Mouse (Mus musculus): ENCODE results near the gene Ambra1. TPM values are rescaled to one million over a fixed set of nuclear protein-coding genes. Genes with fewer than 3 reads are reported as not detected.

Ambra1 gene
- total RNA-seq, 2 experiments from 2014 or later = 21.9 to 22.7 TPM

GRCm38 (mm10) chr2:91932160-91932711, 202.3 kb downstream of the Ambra1 start, which contains the start of gene Mdk:
Mdk (minus strand) TSS chr2:91932297.
- no peak for DNase-seq
- intact Hi-C loops (cut with DNase I) = no loop called here

GRCm38 (mm10) chr2:91932737-91933350, 202.9 kb downstream of the Ambra1 start:
- DNase-seq = no peak
- intact Hi-C loops (cut with DNase I) = no loop called here

DNA sequence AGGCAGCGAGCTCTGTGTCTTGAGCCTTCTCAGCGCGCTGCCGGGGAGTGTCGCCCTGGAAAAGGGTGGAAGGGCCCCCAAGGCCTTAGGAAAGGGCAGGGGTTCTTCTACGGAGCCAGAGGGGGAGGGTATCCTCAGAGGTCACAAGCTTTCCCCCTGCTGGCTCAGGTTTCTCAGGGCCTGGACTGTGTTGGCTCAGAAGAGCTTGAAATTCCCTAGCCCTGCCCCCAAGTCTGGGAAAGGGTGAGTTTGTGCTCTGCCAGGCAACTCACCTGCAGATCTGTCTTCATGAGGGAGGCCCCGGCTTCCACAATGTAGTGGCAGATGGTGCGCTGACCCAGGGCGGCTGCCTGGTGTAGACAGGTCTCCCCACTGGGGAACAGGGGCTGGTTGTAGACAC, 203.5 kb downstream of the Ambra1 start:
- DNase-seq = no peak
- intact Hi-C loops (cut with DNase I) = no loop called here

- DNase-seq = no peak
- intact Hi-C loops (cut with DNase I) = no loop called here
Measured at GRCm38 (mm10) chr2:91934016-91934415, 204.1 kb downstream of the Ambra1 start.

GRCm38 (mm10) chr2:91934826-91935525, 205.0 kb downstream of the Ambra1 start:
- intact Hi-C loops (cut with DNase I) = no loop called here
- DNase-seq = no peak

DNA sequence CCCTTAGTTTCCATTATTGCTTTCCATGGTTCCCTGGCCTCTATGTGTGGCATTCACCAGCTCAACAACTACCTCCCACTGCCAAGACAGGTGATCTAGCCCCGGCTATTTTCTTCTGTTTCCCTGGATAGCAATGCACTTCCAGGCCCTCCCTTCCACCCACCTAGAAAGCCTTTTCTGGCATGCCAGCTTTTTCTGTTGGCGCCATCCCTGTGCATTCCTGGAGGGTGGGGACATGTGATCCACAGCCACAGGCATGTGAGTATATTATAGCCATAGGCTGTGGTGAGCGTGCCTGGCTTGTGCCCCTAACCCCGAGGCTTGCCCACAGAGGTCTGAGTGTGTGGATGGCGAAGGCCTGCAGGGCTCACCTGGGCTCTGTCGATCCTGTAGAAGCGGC, 206.2 kb downstream of the Ambra1 start:
- no peak for DNase-seq
- intact Hi-C loops (cut with DNase I) = no loop called here

DNA sequence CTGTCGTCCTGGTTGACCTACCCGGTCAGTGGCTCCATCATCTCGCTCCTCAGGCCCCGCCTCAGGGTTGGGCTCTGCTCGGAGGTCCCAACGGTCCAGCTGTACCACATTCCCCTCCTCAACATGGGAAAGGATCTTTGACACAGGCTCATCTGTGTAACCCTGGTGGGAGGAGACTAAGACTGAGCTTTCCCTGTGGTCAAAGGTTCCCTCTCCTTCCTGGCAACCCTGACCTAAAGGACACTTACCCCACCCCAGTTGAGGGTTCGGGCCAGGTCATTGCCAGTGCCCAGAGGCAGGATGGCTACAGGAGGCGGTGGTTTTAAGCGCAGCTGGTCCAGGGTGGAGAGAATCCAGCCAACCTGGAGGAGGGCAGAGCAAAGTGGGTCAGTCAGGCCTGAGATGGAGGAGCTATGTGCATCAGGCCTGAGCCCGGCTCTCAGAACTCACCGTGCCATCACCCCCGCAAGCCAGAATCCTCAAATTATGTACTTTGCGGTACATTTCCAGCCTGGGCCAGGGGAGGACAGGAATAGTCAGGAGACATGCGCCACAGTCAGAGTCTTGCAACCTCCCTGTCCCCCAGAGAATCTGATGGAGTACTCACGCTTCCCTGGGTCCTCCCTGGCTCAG, 209.5 kb downstream of the Ambra1 start:
- no peak for DNase-seq
- intact Hi-C loops (cut with DNase I) = no loop called here

- no peak for DNase-seq
- intact Hi-C loops (cut with DNase I) = no loop called here
Measured at GRCm38 (mm10) chr2:91942356-91942755, 212.4 kb downstream of the Ambra1 start.

GRCm38 (mm10) chr2:91944170-91944950, 214.4 kb downstream of the Ambra1 start:
- DNase-seq = peak; percentile 80 to 89
- intact Hi-C loops (cut with DNase I) = loop anchor here (1.0 to 2.0 kb wide), 3 partner anchors 14 to 114 kb away; no protein-coding TSS in a partner anchor

- intact Hi-C loops (cut with DNase I) = loop anchor here (2.0 kb wide), 2 partner anchors 13 to 41 kb away; no protein-coding TSS in a partner anchor
- DNase-seq = no peak
Measured at GRCm38 (mm10) chr2:91945483-91945882, 215.5 kb downstream of the Ambra1 start, which contains the start of gene Gm9821. Gm9821 (plus strand) TSS chr2:91945703.

- intact Hi-C loops (cut with DNase I) = no loop called here
- peak in 1 of 2 experiments; percentile 66 for DNase-seq
Measured at GRCm38 (mm10) chr2:91946836-91947235, 216.9 kb downstream of the Ambra1 start.

DNA sequence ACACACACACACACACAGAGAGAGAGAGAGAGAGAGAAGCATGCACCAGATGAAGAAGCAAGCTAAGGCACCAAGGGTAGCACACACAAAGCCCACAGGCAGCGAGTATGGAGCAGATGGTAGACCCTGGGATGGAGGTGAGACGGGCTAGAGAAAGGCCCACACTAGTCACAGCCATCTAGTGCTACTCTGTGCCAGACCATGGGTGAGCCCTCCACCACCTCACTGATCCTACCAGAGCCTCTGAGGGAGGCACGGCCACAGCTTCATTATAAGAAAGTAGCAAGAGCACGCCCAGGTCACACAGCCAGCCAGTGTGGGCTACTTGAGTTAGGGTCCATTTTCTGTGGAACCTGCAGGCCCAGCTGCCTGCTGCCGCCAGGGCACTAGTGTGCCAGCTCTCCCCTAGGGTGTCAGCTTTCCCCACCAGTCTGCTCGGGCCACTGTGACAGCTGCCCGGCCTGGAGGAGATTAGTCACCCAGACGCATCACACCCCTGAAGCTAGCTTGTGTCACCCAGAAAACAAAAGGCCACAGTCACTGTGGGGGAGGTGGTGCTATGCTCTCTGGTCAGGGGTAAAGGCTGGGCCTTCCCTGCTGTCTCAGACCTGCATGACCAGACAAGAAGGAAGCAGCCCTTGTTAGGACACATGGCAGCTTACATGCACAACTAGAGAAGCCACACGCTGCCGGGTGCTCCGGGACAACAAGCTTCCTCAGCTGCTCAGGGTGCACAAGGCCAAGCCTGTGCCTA, 217.6 kb downstream of the Ambra1 start:
- intact Hi-C loops (cut with DNase I) = no loop called here
- DNase-seq = peak; percentile 57 to 58

- peak in 1 of 2 experiments; percentile 36 for DNase-seq
- intact Hi-C loops (cut with DNase I) = no loop called here
Measured at GRCm38 (mm10) chr2:91948151-91948509, 218.2 kb downstream of the Ambra1 start.

DNA sequence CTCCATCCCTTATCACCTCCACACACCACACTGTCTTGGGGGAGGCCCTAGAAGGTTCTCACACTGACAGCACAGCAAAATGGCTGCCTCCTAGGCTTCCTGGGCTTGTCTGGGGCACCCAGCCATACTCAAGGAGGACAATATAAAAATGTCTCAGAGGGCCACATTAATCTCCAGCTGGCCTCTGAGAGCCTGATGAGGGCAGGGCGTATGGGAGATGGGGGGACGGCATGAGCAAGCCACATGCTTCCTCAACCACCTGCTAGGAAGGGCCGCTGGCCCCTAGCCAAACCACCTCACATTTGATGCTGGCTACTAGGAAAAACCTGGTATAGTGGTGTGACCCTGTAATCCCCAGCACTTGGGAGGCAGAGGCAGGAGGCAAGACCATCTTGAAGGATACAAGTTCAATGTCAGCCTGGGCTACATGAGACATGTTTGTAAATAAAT, 218.9 kb downstream of the Ambra1 start:
- intact Hi-C loops (cut with DNase I) = no loop called here
- DNase-seq = peak in 1 of 2 experiments; percentile 40

DNA sequence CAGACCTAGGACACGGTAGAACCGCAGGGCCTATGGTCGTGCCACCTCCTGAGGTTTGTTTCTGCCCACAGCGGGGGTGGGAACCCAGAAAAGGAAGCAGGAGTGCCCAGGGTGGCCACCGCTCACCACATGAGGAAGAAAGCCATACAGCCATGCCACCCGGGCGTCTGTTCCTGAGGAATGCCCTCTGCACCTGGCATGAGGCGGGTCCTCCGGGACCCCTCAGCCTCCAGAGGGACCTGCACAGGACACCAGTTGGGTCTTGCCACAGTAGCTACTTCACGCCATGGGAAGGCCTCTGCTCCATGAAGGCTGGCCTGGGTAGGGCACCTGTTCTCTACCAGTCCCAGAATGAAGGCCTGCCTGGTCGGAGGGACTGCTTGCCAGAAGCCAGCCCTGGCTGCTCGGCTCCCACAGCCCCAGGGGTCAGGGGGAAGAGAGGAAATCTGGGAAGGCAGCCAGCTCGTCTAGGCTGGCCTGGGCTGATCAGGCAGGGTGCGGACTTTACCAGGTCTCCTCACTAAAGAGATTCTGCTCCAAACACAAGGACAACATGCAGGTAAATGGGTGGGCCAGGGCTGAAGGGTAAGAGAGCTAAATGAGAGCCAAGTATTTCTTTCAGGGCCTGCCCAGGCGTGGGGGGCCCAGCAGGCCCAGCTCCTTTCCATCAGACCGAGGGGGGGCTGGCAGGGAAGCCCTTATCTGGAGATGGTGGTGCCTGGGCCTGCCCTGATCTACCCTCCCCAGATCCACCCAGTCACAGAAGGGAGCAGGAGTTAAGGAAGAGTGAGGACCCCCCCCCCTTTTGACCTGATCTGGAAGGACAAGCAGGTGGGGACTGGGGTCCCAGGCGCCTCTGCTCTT, 219.7 kb downstream of the Ambra1 start:
- DNase-seq = peak; percentile 80 to 82
- intact Hi-C loops (cut with DNase I) = no loop called here

DNA sequence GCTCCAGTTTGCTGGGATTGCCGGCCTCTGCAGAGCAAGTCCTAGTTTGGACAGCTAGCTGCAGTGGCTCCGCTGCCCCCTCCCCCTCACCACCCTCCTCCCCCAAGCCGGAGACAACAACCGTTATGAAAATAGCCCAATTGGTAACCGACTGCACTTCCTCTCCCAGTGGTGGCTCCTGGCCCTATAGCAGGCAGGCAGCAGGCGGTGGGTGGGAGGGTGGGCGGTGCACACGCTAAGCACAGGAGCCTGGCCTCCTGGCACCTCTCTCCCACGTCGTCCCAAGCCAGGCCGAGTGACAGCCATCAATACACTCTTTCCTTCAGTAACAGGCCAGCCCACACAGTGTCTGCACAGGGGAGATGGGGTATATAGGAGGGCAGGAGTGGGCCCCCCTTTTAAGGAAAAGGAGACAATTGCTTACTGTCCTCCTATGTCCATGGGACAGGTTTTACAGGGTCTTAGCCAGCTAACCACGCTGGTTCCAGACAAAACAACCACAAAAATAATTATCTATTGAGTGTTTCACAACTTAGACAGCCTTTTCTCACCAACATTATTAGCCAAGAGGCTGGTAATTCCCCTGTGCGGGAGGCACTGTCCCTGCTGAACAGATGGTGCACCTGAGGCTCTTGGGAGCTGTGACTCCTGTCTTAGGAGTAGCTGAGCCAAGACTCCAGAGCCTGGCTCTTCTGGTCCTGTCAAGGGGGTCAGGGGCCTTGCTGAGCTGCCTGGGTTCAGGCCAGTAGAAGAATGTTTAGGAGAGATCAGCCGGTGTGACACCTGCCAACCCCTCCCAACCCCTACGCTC, 220.5 kb downstream of the Ambra1 start:
- intact Hi-C loops (cut with DNase I) = no loop called here
- peak; percentile 76 to 79 for DNase-seq

DNA sequence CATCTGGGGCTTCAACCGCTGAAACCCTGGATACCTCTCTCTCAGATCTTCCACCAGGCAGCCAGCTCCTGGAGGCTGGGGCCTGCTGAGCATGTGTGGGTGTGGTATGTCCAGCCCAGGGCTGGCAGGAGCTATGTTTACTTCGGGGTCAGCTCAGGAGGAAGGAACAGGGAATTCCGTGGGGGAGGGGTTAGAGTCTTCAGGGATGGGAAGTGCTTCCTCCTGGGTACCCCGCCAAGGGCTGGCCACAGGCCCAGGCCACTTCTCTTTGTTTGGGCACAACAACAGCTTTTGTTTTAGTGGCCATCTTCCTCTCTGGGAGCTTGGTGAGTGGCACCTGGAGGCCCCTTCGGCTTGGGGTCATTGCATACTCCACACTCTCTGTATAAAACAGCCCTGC, 223.9 kb downstream of the Ambra1 start:
- intact Hi-C loops (cut with DNase I) = loop anchor here (1.0 kb wide), 1 partner anchor 9 kb away; no protein-coding TSS in a partner anchor
- peak; percentile 86 to 87 for DNase-seq

GRCm38 (mm10) chr2:91955121-91955591, 225.2 kb downstream of the Ambra1 start:
- intact Hi-C loops (cut with DNase I) = no loop called here
- DNase-seq = no peak

All from heart, postnatal 10 days (tissue).